Mouse (Mus musculus) olfactory bulb, adult 2 months (tissue): ENCODE measurements around the gene Yeats4. TPM values are rescaled to one million over a fixed set of nuclear protein-coding genes. Genes with fewer than 3 reads are reported as not detected.

Source experiments
- H3K27ac ChIP-seq: fragments of 200-500 bp; 2 replicates; pipeline ENCODE4 v1.5.1; 2012; ENCODE audit warnings: low read depth, low read length; ENCODE audit not compliant: insufficient read depth
- H3K4me1 ChIP-seq: fragments of 200-500 bp; 2 replicates; pipeline ENCODE4 v1.6.1; 2012; ENCODE audit warnings: low read length; ENCODE audit not compliant: control insufficient read depth, insufficient read depth
- H3K4me3 ChIP-seq: fragments of 200-500 bp; 2 replicates; pipeline ENCODE4 v1.5.1; 2012; ENCODE audit warnings: mild to moderate bottlenecking, low read depth, low read length, moderate library complexity; ENCODE audit not compliant: insufficient read depth
- CTCF ChIP-seq: fragments of 200-500 bp; IDR thresholded peaks from 2 replicates; pipeline ENCODE4 v1.5.1; 2012; ENCODE audit warnings: low read depth, mild to moderate bottlenecking, low read length, moderate library complexity; ENCODE audit not compliant: insufficient read depth
- POLR2A ChIP-seq: fragments of 200-500 bp; IDR thresholded peaks from 2 replicates; pipeline ENCODE4 v1.6.1; 2012; ENCODE audit warnings: mild to moderate bottlenecking, low read depth, low read length, moderate library complexity; ENCODE audit not compliant: insufficient read depth
- WGBS: fragments of 180-500 bp; shearing (Covaris S2); methylation state at CpG from one replicate; pipeline ENCODE4 v1.1.7; 2018; 5-methylcytosine and 5-hydroxymethylcytosine counted together
- polyA plus RNA-seq: library from polyadenylated mRNA; stranded (reverse); fragments of >200 nt; gene quantifications from 2 replicates; pipeline ENCODE4 v1.2.4, GENCODE M21; 2012; ENCODE audit warnings: low replicate concordance; ENCODE audit not compliant: missing spikeins, insufficient read depth, insufficient read length

The Yeats4 gene
- polyA plus RNA-seq, 1 experiment = 578 TPM

- Histone ChIP-seq H3K27ac (no peak overlapping the region), H3K4me1 (peaks cover 4% of the 10 kb centered on the region), H3K4me3 (no peak overlapping the region)
- no peak for TF ChIP-seq POLR2A
- no peak for TF ChIP-seq CTCF
- WGBS = 84% methylated on average over 15 of the region's 15 CpGs
Measured at GRCm38 (mm10) chr10:117208221-117208620, 16.1 kb downstream of the Yeats4 start.

GRCm38 (mm10) chr10:117206070-117206469 lies 18.2 kb downstream of the Yeats4 start:
- TF ChIP-seq CTCF (no peak), POLR2A (no peak)
- H3K4me3 ChIP-seq = no peak overlapping the region
- H3K27ac ChIP-seq = no peak overlapping the region
- H3K4me1 ChIP-seq = peaks cover 4% of the 10 kb centered on the region
- 96% methylated on average over 3 of the region's 3 CpGs for WGBS

GRCm38 (mm10) chr10:117203558-117203981 lies 20.7 kb downstream of the Yeats4 start:
- TF ChIP-seq CTCF (no peak), POLR2A (no peak)
- Histone ChIP-seq H3K4me1 (no peaks in the 10 kb centered on the region), H3K4me3 (no peak overlapping the region), H3K27ac (no peak overlapping the region)
- 82% methylated on average over 2 of the region's 2 CpGs for WGBS

- Histone ChIP-seq H3K4me3 (no peak overlapping the region), H3K4me1 (no peaks in the 10 kb centered on the region), H3K27ac (no peak overlapping the region)
- WGBS = 87% methylated on average over 17 of the region's 17 CpGs
- TF ChIP-seq CTCF (no peak), POLR2A (no peak)
Measured at GRCm38 (mm10) chr10:117202981-117203557, 21.2 kb downstream of the Yeats4 start.

GRCm38 (mm10) chr10:117199701-117200100 lies 24.6 kb downstream of the Yeats4 start:
- 78% methylated on average over 3 of the region's 3 CpGs for WGBS
- TF ChIP-seq POLR2A = no peak
- no peak for TF ChIP-seq CTCF
- Histone ChIP-seq H3K4me3 (no peak overlapping the region), H3K27ac (no peak overlapping the region), H3K4me1 (no peaks in the 10 kb centered on the region; the same call in 1 of the 2 replicates)

GRCm38 (mm10) chr10:117196696-117197095 lies 27.6 kb downstream of the Yeats4 start:
- WGBS = 91% methylated on average over 3 of the region's 3 CpGs
- TF ChIP-seq CTCF (no peak), POLR2A (no peak)
- Histone ChIP-seq H3K4me3 (no peak overlapping the region), H3K4me1 (no peaks in the 10 kb centered on the region; the same call in 1 of the 2 replicates), H3K27ac (no peak overlapping the region)

GRCm38 (mm10) chr10:117195748-117196147 lies 28.6 kb downstream of the Yeats4 start:
- Histone ChIP-seq H3K4me3 (no peak overlapping the region), H3K27ac (no peak overlapping the region), H3K4me1 (no peaks in the 10 kb centered on the region; the same call in 1 of the 2 replicates)
- TF ChIP-seq CTCF (no peak), POLR2A (no peak)
- WGBS = 99% methylated on average over 4 of the region's 4 CpGs

- no peak overlapping the region for H3K27ac ChIP-seq
- TF ChIP-seq POLR2A (no peak), CTCF (no peak)
- no peak overlapping the region for H3K4me3 ChIP-seq
- 93% methylated on average over 12 of the region's 12 CpGs for WGBS
- no peaks in the 10 kb centered on the region; the same call in 1 of the 2 replicates for H3K4me1 ChIP-seq
Measured at GRCm38 (mm10) chr10:117195005-117195404, 29.3 kb downstream of the Yeats4 start.

- TF ChIP-seq CTCF = no peak
- no peak for TF ChIP-seq POLR2A
- 90% methylated on average over 5 of the region's 5 CpGs for WGBS
- no peak overlapping the region for H3K27ac ChIP-seq
- H3K4me1 ChIP-seq = no peaks in the 10 kb centered on the region; the same call in 1 of the 2 replicates
- H3K4me3 ChIP-seq = no peak overlapping the region
Measured at GRCm38 (mm10) chr10:117193364-117193763, 30.9 kb downstream of the Yeats4 start.
